Mouse (Mus musculus) gonadal fat pad, adult 2 months (tissue): ENCODE measurements at regions not wholly inside any gene's neighbourhood (a gene's known extent, or its start where the extent isn't known, plus 50 kb on each side); places are given as distances from the start of the nearest gene placed in this dataset.
"Not testable (repeated sequence)": the region's sequence is repeated elsewhere in the genome, so short reads cannot be mapped to it uniquely, and the experiment has no call there.

ENCODE experiments used
- DNase-seq: peaks from one replicate; pipeline ENCODE4 v3.0.0-alpha.2; 2012; ENCODE audit warnings: low read depth

DNA sequence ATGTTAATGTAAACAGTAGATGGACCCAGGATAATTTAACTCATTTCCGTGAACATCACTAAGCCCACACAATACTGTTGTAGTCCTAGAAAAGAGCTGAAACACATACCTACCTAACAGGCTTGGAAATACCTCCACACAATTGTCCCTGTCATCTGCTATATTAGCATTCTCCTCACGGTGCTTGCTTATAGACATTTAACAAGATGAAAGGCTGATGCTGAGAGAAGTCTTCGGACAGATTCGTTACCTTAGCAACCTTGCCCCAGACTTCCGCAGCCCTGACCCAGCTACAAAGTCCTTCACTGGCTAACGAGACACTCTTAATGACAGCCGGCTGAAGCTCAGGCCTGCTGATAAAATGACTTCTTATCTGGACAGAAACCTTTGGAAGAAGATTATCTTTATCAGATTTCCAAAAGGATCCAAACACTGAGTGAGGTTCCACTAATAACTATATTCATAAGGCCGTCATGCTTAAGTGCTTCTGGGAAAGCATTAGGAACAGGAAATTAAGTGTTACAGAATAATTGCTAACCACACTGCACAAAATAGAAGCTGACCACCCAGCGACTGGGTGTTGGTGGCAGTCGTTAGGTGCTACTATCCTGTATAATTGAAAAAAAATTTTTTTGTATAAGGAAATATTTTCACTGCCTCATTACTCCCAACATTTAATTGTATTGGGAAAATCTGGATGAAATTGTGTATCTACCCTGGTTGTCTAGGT is 267.0 kb upstream of the Tmpo start:
- DNase-seq = no peak

DNA sequence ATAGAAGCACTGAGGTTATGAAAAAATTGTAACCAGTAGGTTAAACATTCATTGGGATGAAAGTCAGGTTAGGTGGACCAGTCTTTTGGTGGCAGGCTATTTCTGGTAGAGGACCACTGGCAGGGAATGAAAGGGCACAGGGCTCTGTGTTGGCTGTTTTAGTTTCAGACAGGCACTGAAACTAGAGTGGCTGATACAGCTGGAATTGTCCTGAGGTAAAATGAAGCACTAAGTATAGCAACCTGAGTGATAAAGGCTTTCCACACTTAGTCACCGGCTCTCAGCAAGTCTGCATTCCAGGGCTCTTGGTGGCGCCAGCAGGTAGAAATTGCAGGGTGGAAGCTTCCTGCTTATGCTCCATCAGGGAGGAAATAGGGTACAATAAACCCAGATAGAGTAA is 262.2 kb upstream of the Tmpo start:
- no peak for DNase-seq

DNA sequence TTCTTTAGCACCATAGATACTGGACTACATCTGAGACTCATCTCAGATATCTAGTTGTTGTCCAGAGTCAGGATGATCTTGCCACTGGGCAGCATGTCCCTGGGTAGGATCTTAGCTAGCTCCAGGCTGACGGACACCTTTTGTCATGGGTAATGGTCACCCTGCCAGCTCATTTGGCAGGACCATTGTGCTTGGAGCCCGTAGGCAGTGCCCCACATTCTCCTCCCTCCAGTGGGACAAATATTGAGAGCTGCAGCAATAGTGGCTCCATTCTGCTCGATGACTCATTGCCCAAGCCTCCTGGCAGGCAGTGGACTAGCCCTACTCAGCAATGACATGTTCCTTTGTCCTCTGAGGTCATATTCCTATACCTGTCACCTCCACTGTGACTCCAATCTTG is 258.9 kb upstream of the Tmpo start:
- no peak for DNase-seq

DNA sequence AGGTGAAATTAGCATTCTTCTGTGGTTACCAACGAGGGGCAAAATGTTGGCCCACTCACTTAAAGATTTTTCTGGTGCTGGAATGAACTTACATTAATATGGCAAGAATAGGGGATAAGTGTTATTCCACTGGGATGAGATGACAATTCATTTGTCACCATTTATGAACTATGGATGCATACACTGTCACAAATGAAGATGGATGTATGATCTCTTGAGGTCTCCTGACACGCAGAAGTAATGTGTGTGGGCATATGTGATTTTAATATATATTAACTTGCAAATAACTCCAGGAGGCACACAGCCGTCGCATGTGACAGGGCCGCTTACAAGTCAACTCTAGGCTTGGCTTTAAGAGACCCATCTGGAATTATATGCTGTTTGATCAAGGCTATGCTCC is 256.8 kb upstream of the Tmpo start:
- DNase-seq = no peak

DNA sequence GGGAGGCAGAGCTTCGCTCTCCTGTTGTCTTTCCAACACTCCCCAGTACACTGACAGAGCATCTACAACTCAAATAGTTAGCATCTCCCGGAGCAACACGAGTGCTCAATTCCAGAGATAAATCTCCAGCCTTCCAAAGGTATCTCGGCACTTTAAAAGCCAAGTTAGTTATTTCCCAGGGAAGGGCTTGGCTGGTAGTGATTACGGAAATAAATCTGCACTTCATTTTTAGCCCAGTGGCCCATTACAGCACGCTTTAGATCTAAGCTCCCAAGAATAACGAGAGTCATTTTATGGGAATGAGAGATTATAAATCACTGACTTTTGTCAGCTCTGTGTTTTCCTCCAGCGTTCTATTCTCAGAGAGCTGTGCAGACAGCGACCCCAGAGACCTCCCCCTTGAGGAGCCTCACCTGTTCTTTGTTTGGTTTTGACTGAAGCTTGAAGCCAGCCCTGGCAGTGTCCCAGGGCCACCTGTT is 255.0 kb upstream of the Tmpo start:
- DNase-seq = no peak

- no peak for DNase-seq
Measured at GRCm38 (mm10) chr10:91430281-91430680, 249.2 kb upstream of the Tmpo start.

DNA sequence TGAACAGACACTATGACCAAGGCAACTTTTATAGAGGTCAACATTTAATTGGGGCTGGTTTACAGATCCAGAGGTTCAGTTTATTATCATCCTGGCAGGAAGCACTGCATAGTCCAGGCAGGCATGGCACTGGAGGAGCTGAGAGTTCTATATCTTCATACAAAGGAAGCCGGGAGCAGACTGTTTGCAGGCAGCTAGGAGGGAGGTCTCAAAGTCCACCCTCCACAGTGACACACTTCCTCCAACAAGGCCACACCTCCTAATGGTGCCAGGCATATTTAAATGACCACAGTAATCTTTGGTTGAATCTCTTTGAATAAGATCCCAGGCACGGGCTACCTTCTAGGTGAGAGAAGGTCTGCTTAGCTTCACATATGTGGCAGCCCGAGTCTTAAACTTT is 245.5 kb upstream of the Tmpo start:
- DNase-seq = no peak

- not testable (repeated sequence) for DNase-seq
Measured at GRCm38 (mm10) chr10:91425625-91426385, 244.7 kb upstream of the Tmpo start.

GRCm38 (mm10) chr10:91424786-91425185 is 243.7 kb upstream of the Tmpo start:
- no peak for DNase-seq

GRCm38 (mm10) chr10:91387255-91387654 is 206.1 kb upstream of the Tmpo start:
- DNase-seq = no peak

DNA sequence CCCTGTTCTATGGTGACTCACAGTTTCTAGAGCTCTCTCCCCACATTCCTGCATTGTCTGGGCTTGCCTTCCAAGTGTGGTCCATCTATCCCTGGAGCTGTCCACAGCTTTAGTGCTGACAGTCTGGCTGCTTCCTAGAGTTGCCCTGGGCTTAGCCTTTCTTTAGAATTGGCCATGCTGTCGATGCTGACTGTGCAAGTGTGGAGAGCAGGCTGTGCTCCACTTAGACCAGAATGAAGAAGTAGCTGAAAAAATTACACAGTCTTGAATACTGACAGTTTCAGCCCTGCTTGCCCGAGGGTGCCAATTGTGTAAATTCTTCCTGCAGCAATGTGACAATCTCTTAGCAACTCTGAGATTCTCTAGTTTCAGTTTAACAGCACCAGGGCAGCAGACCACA is 203.3 kb upstream of the Tmpo start:
- DNase-seq = no peak

DNA sequence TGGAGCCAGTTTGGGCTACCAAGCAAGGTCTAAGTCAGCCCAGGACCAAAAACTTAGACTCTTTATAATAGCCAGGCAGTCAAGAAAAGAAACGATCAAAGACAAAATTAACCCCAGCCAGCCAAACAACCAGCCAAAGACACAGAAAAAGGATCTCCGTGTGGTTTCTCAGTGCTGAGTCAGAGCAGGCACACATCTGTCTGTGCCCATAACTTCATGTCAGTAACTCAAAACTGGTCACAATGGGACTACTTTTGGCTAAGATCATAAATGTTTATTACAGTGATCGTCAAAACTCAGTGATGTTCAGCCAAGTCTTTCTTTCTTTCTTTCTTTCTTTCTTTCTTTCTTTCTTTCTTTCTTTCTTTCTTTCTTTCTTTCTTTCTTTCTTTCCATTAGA is 195.6 kb upstream of the Tmpo start:
- DNase-seq = no peak

GRCm38 (mm10) chr10:91367488-91367887 is 186.4 kb upstream of the Tmpo start:
- DNase-seq = no peak

DNA sequence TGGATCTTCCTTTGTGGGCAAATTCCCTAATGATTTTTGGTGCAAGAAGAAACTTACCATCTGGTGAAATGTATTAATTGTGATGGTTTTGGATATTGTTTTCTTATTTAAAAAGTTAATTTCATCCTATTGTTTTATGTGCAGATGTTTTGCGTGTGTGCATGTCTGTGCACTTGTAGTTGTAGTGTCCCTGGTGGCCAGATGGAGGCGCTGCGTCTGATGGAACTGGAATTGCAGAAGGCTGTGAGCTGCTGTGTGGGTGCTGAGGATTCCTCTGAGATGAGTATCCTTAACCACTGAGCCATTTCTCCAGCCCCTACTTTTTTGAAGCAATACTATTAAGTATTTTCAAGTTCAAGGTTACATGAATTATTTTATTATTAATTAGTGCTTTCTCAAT is 181.5 kb upstream of the Tmpo start:
- no peak for DNase-seq

- no peak for DNase-seq
Measured at GRCm38 (mm10) chr10:91361621-91362020, 180.5 kb upstream of the Tmpo start.

- DNase-seq = no peak
Measured at GRCm38 (mm10) chr10:91345465-91345864, 164.3 kb upstream of the Tmpo start.

GRCm38 (mm10) chr10:91342083-91342482 is 161.0 kb upstream of the Tmpo start:
- no peak for DNase-seq

GRCm38 (mm10) chr10:91339361-91339760 is 158.2 kb upstream of the Tmpo start:
- DNase-seq = no peak

GRCm38 (mm10) chr10:91326661-91327312 is 145.7 kb upstream of the Tmpo start:
- no peak for DNase-seq

- DNase-seq = no peak
Measured at GRCm38 (mm10) chr10:91326144-91326655, 145.1 kb upstream of the Tmpo start.

DNA sequence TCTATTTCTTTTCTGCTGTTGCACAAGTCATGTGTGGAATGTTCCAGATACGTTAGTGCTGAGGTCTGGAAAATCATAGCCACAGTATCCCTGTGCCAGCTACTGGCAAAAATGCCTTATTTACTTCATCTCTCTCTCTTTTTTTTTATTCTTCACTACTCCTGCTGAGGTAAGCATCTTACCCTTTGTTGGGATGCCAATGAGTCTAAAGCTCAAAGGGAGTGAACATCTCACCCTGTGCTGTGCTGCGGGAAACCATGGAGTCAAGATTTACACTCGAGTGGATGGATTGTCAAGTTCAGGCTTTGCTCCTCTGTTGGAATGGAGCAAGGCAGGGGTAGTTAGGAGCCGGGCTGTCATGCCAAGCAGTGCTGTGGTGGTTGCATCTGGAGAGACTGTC is 140.1 kb upstream of the Tmpo start:
- DNase-seq = no peak

GRCm38 (mm10) chr10:91319442-91320112 is 138.5 kb upstream of the Tmpo start:
- no peak for DNase-seq
